Mouse (Mus musculus) heart, embryonic 14.5 days (tissue): Measurements from ENCODE around the gene Gss. TPM values are rescaled to one million over a fixed set of nuclear protein-coding genes. Genes with fewer than 3 reads are reported as not detected.

Experiments used
- ATAC-seq: fragments of 200-750 bp; cut with Nextera tagmentation; 2 replicates; pipeline ENCODE4 v1.8.0; 2017; ENCODE audit warnings: low read depth, moderate TSS enrichment; ENCODE audit not compliant: insufficient number of reproducible peaks, insufficient read depth, low FRiP score
- H3K27ac ChIP-seq, 2 experiments: fragments of 200-500 bp in 1 of 2; fragments of 300-500 bp in 1 of 2; sonication (generic) in 1 of 2; replicated peaks in 1 of 2; 2 replicates each; pipeline ENCODE4 v1.5.1; 2012 to 2014; ENCODE audit warnings: low read depth in 2 of 2, low read length in 2 of 2, control low read depth in 1 of 2, mild to moderate bottlenecking in 1 of 2, mixed read lengths in 1 of 2; ENCODE audit not compliant: control insufficient read depth in 1 of 2, insufficient read depth in 1 of 2
- H3K27me3 ChIP-seq: fragments of 300-500 bp; sonication (generic); 2 replicates; pipeline ENCODE4 v1.6.1; 2014; ENCODE audit warnings: mild to moderate bottlenecking, low read length, control low read depth; ENCODE audit not compliant: control insufficient read depth, insufficient read depth
- H3K36me3 ChIP-seq: fragments of 300-500 bp; sonication (generic); 2 replicates; pipeline ENCODE4 v1.6.1; 2014; ENCODE audit warnings: mild to moderate bottlenecking, control low read depth, low read length, mixed read lengths; ENCODE audit not compliant: control insufficient read depth, insufficient read depth
- H3K4me1 ChIP-seq, 2 experiments: fragments of 200-500 bp in 1 of 2; fragments of 300-500 bp in 1 of 2; sonication (generic) in 1 of 2; 2 replicates each; pipeline ENCODE4 v1.6.1; 2012 to 2014; ENCODE audit warnings: low read length in 2 of 2, control low read depth in 1 of 2, mixed read lengths in 1 of 2; ENCODE audit not compliant: control insufficient read depth in 2 of 2, insufficient read depth in 2 of 2
- H3K4me2 ChIP-seq: fragments of 300-500 bp; sonication (generic); 2 replicates; pipeline ENCODE4 v1.6.1; 2014; ENCODE audit warnings: mild to moderate bottlenecking, low read length
- H3K4me3 ChIP-seq, 2 experiments: fragments of 200-500 bp in 1 of 2; fragments of 300-500 bp in 1 of 2; sonication (generic) in 1 of 2; 2 replicates each; pipeline ENCODE4 v1.5.1; 2012 to 2014; ENCODE audit warnings: low read length in 2 of 2, mild to moderate bottlenecking in 2 of 2, control low read depth in 1 of 2, low read depth in 1 of 2, moderate library complexity in 1 of 2; ENCODE audit not compliant: control insufficient read depth in 1 of 2, insufficient read depth in 1 of 2
- H3K9ac ChIP-seq: fragments of 300-500 bp; sonication (generic); 2 replicates; pipeline ENCODE4 v1.6.1; 2014; ENCODE audit warnings: mild to moderate bottlenecking, low read length
- H3K9me3 ChIP-seq: fragments of 300-500 bp; sonication (generic); 2 replicates; pipeline ENCODE4 v1.6.1; 2016; ENCODE audit warnings: low read length, control low read depth; ENCODE audit not compliant: control insufficient read depth
- WGBS: fragments of 180-500 bp; shearing (Covaris S2); extraction: QIAGEN DNeasy Blood & Tissue Kit; methylation state at CpG from one replicate; pipeline ENCODE4 v1.1.7; 2014; 5-methylcytosine and 5-hydroxymethylcytosine counted together
- polyA plus RNA-seq: library from polyadenylated mRNA; unstranded; fragments of >200 nt; fragmentation: Nextera tagmentation; extraction: Ambion mirVana; gene quantifications from 2 replicates; pipeline ENCODE4 v1.2.1, GENCODE M21; 2014

The Gss gene
- polyA plus RNA-seq: 22.2 and 23.9 TPM in 2 replicates

DNA sequence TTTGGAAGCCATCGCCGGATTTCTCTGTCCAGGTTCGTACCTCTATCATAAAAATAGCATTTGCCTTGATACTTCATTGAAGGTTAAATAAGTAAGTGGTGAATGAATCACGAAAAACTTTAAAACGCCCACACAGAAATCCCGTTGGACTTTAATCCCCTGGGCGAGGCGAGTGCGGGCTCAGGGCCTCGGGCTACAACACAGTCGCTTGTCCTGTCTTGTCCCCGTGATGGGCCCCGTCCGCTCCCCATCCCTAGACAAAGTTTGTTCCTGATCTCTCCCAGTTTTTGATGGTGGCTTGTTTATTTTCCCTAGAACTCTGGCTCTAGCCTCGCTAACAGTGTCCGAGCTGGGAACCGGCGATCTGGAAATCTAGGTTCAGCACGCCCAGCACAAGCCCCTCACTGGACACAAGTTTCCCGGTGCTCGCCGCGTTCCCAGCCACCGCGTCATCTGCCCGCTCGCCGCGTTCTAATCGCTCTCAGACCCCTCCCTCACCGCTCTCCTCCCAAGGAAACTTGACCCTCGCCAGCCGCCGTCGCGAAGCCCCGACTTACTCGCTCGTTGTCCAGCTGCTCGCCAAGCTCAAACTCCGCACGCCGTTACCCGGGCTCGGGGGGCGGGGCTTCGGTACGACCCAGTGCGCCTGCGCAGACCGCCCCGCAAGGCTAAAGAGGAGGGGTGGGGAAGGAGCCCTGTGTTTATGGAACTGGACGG, at the start of gene Gss:
Gene Gss (minus strand): TSS at position 674 of the 717 bp plus-strand sequence.
- Histone ChIP-seq H3K27me3 (no peaks in the 10 kb centered on the region; the same call in 1 of the 2 replicates), H3K4me2 (peak within 1 kb of the TSS; percentile 77), H3K9me3 (no peaks in the 10 kb centered on the region), H3K9ac (peak within 1 kb of the TSS; percentile 85), H3K4me1 (peaks cover 11 to 15% of the 10 kb centered on the region in 2 experiments; a peak in 2 of 4 replicates), H3K4me3 (peak within 1 kb of the TSS; percentile 59 to 62), H3K27ac (peak within 1 kb of the TSS; percentile 81 to 90), H3K36me3 (no peaks in the 10 kb centered on the region)
- under 1% methylated on average over 53 of the region's 53 CpGs for WGBS
- ATAC-seq: peak; percentile 96

DNA sequence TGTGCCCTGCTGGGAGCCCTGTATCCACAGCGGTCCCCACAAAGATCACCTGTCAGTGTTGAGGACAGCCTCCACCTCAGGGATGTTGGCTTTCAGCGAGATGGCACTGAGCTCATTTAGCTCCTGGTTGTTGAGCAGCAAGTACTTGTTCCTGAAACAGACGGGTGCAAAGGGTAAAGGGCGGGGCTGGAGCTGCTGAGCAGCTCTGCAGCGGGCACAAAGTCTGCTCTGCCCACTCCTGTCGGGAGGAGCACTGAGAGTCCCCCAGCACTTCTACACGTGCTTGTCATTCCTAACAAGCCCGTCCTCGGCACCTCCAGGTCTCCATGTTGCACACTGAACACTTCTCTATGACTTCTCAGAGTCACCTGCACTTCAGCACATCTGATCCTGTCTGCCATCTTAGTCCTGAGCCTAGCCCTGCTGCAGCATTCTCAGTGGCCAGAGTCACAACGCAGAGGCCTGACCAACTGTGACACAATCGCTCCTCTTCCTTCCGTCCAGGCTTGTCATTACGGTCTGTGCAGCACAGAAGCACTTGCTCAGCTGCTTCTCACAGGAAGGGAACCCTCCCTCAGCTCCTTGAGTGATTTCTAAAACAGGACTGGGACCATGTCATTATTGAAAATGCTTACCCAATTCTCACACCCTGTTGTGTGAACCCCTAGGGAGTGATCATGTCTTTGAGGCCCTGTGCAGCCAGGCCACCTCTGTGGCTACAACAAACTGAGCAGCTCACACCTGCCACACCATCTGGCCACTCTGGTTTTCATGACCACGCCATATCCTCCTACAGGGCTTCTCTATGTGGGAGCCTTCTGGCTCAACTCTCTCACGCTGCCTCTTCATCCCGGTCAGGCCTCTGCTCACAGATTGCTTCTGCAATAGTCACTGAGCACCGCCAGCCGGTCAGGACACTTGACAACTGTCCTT, 49.2 kb upstream of the Gss start:
- H3K4me2 ChIP-seq: no peak overlapping the region
- peaks cover 98% of the 10 kb centered on the region for H3K36me3 ChIP-seq
- no peak for ATAC-seq
- H3K4me1 ChIP-seq: no peaks in the 10 kb centered on the region
- no peak overlapping the region for H3K9ac ChIP-seq
- H3K9me3 ChIP-seq: no peaks in the 10 kb centered on the region
- no peaks in the 10 kb centered on the region for H3K27me3 ChIP-seq
- H3K27ac ChIP-seq: no peak overlapping the region
- 81% methylated on average over 18 of the region's 18 CpGs for WGBS
- no peak overlapping the region for H3K4me3 ChIP-seq

DNA sequence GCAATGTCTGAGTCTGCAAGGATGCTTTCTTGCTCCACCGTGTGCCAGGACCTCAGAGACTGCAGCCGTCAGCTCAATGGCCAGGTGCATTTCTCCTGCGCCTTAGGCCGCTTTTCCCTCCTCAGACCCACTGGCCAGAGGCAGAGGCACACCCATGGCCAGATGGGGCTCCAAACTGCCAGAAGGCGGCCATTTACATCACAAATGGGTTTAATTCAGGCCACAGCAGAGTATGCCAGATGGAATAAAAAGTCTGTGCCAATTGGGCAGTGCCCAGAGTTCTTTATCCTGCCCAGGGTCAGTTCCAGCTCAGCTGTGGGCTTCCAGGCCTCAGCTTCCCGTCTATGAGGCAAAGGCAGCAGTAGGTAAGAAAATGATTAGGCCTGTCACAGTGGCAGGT, 48.0 kb upstream of the Gss start:
- no peak overlapping the region for H3K27ac ChIP-seq
- no peaks in the 10 kb centered on the region for H3K9me3 ChIP-seq
- H3K4me3 ChIP-seq: no peak overlapping the region
- H3K4me1 ChIP-seq: no peaks in the 10 kb centered on the region
- no peaks in the 10 kb centered on the region for H3K27me3 ChIP-seq
- H3K9ac ChIP-seq: no peak overlapping the region
- no peak overlapping the region for H3K4me2 ChIP-seq
- peaks cover 100% of the 10 kb centered on the region for H3K36me3 ChIP-seq
- 91% methylated on average over 6 of the region's 6 CpGs for WGBS
- no peak for ATAC-seq

DNA sequence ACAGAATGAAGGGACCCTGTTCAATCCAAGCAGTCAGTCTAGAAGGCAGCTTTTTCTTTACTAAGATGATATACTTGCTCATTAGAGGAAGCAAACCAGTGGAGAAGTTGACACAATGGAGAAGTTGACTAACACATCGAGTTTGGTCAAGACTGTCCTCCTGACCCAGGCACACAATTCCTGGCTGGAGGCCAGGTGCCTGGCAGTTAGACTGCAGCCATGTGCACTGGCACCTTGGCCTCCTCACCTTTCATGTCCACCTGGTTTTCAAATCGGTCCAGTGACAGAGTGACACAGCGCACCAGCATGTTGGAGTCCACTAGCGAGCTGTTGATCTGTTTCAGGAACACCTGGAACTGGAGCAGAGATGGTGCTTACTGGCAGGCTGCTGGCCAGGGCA, 44.8 kb upstream of the Gss start:
- Histone ChIP-seq H3K36me3 (peaks cover 100% of the 10 kb centered on the region), H3K27me3 (no peaks in the 10 kb centered on the region), H3K27ac (no peak overlapping the region), H3K4me1 (no peaks in the 10 kb centered on the region), H3K9me3 (no peaks in the 10 kb centered on the region), H3K4me3 (no peak overlapping the region), H3K9ac (no peak overlapping the region), H3K4me2 (no peak overlapping the region)
- no peak for ATAC-seq
- WGBS: 84% methylated on average over 4 of the region's 4 CpGs

DNA sequence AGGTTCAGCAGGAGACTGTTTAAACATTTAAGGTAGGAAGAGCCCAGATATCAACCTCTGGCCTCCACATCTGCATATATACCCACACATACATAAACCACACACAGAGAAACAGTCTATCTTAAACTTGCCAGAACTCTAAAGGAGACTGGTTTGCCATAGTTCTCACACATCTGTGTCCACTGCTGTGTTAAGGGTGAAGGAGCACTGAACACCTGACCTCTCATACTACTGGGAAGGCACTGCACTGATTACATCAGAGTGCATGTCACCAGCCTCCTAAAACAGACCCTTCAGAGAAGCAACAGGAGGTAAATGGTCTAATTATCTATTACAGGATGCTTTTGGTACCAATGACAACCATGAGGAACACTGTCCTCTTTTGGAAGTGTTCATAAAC, 44.3 kb upstream of the Gss start:
- no peaks in the 10 kb centered on the region for H3K4me1 ChIP-seq
- H3K9ac ChIP-seq: no peak overlapping the region
- H3K36me3 ChIP-seq: peaks cover 100% of the 10 kb centered on the region
- H3K9me3 ChIP-seq: no peaks in the 10 kb centered on the region
- H3K27me3 ChIP-seq: no peaks in the 10 kb centered on the region
- no peak overlapping the region for H3K4me2 ChIP-seq
- no peak overlapping the region for H3K4me3 ChIP-seq
- H3K27ac ChIP-seq: no peak overlapping the region; a peak in 1 of 4 replicates
- ATAC-seq: no peak

DNA sequence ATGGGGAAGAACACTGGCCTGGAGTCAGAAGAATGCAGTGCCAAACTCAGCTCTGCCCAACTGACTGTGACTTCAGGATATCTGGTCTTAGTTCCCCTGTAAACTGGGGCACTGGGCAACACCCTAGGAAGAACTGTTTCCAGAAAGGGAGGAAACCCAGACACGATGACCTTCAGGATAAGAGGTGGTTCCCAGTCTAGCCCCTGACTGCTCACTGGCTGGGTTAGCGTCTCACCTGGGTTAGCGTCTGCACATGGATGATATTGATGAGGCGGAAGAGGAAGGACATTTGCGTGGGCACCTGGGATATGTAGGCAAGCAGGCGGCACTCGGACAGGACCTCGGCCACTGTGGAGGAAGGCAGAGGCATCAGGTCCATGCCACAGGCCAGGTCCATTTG, 43.4 kb upstream of the Gss start:
- Histone ChIP-seq H3K36me3 (peaks cover 100% of the 10 kb centered on the region), H3K27ac (no peak overlapping the region), H3K4me1 (no peaks in the 10 kb centered on the region), H3K4me2 (no peak overlapping the region), H3K4me3 (no peak overlapping the region), H3K9me3 (no peaks in the 10 kb centered on the region), H3K27me3 (no peaks in the 10 kb centered on the region), H3K9ac (no peak overlapping the region)
- WGBS: 92% methylated on average over 8 of the region's 8 CpGs
- ATAC-seq: no peak

DNA sequence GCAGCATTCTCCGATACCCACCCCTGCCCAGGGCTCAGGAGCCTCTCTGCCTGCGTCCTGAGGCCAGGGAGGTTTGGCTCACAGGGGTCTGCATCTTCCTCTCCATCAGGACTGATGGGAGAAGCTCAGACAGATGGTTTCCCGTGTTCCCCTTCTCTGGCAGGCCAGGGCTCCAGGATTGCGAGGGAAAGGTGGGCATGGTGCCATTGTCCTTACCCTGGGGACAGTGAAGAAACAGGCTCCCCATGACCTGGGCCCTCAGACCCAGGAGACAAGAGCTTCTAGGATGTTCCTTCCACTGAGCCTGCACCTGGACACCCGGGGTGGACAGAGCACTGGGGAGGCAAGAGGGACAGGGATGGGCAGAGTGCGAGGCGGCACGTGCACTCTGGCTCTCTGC, 42.0 kb upstream of the Gss start:
- WGBS: 73% methylated on average over 8 of the region's 8 CpGs
- H3K36me3 ChIP-seq: peaks cover 100% of the 10 kb centered on the region
- H3K27ac ChIP-seq: peak overlapping the region; percentile 27 to 39; a peak in 2 of 4 replicates
- no peak; the same call in 1 of the 2 replicates for ATAC-seq
- no peaks in the 10 kb centered on the region for H3K9me3 ChIP-seq
- peaks cover 8% of the 10 kb centered on the region; the same call in 1 of the 2 replicates for H3K27me3 ChIP-seq
- no peak overlapping the region for H3K4me3 ChIP-seq
- no peak overlapping the region for H3K9ac ChIP-seq
- no peak overlapping the region for H3K4me2 ChIP-seq
- peaks cover 0 to 1% of the 10 kb centered on the region in 2 experiments; a peak in 1 of 4 replicates for H3K4me1 ChIP-seq
